Mouse (Mus musculus) CH12.LX (cell line): ENCODE results near the gene Hnrnpa1. TPM values are rescaled to one million over a fixed set of nuclear protein-coding genes. Genes with fewer than 3 reads are reported as not detected.

ENCODE experiments used
- DNase-seq: peaks from one replicate; pipeline ENCODE4 v3.0.0-alpha.2; 2013; ENCODE audit errors: extremely low read depth
- H3K27ac ChIP-seq: 2 replicates; pipeline ENCODE4 v1.5.1; 2012; ENCODE audit warnings: low read depth, mild to moderate bottlenecking, control low read depth, moderate library complexity; ENCODE audit not compliant: insufficient read depth
- H3K27me3 ChIP-seq: replicated peaks from 2 replicates; pipeline ENCODE3; 2012; ENCODE audit warnings: inconsistent platforms
- H3K36me3 ChIP-seq, 2 experiments: replicated peaks in 1 of 2; 2 replicates each; pipeline versions ENCODE3 to v1.6.1; 2012; ENCODE audit warnings: inconsistent platforms in 1 of 2, low read length in 1 of 2, mild to moderate bottlenecking in 1 of 2, mixed read lengths in 1 of 2, moderate library complexity in 1 of 2; ENCODE audit not compliant: control insufficient read depth in 1 of 2, insufficient read depth in 1 of 2
- H3K4me1 ChIP-seq, 2 experiments: 2 replicates each; pipeline ENCODE4 v1.6.1; 2012; ENCODE audit warnings: inconsistent platforms in 1 of 2, moderate library complexity in 1 of 2; ENCODE audit not compliant: insufficient read depth in 2 of 2, control insufficient read depth in 1 of 2
- H3K4me2 ChIP-seq: 2 replicates; pipeline ENCODE4 v1.6.1; 2012; ENCODE audit warnings: low read depth, mild to moderate bottlenecking, control low read depth; ENCODE audit not compliant: poor library complexity, insufficient read depth, severe bottlenecking
- H3K4me3 ChIP-seq, 3 experiments: fragments of 150-350 bp in 1 of 3; sonication (generic) in 1 of 3; replicated peaks in 1 of 3; 2 replicates each; pipeline versions ENCODE3 to v1.5.1; 2011 to 2012; ENCODE audit warnings: low read depth in 2 of 3, low read length in 2 of 3, mild to moderate bottlenecking in 2 of 3, moderate library complexity in 2 of 3, control low read depth in 1 of 3, improper control_type of control experiment in 1 of 3, inconsistent platforms in 1 of 3, mixed read lengths in 1 of 3; ENCODE audit not compliant: poor library complexity in 1 of 3
- H3K79me2 ChIP-seq: replicated peaks from 2 replicates; pipeline ENCODE4 v1.6.1; 2012; ENCODE audit warnings: mild to moderate bottlenecking, moderate library complexity; ENCODE audit not compliant: control insufficient read depth, poor library complexity, insufficient read depth, severe bottlenecking; ENCODE audit errors: extremely low read depth
- H3K9ac ChIP-seq: 2 replicates; pipeline ENCODE4 v1.6.1; 2012; ENCODE audit warnings: low read depth, mild to moderate bottlenecking, control low read depth, moderate library complexity; ENCODE audit not compliant: insufficient read depth
- H3K9me3 ChIP-seq: replicated peaks from 2 replicates; pipeline ENCODE3; 2012; ENCODE audit warnings: low read length, inconsistent platforms, mixed read lengths
- BHLHE40 ChIP-seq: IDR thresholded peaks from 2 replicates; pipeline ENCODE4 v1.6.1; 2011; ENCODE audit warnings: mild to moderate bottlenecking, low read depth, low read length, improper control_type of control experiment
- CHD1 ChIP-seq: IDR thresholded peaks from 2 replicates; pipeline ENCODE4 v1.6.1; 2012; ENCODE audit warnings: low read depth, low read length, improper control_type of control experiment, inconsistent platforms
- CTCF ChIP-seq, 2 experiments: IDR thresholded peaks in 1 of 2; conservative IDR thresholded peaks in 1 of 2; 2 replicates each; pipeline ENCODE4 v1.5.1; 2011 to 2012; ENCODE audit warnings: low read depth in 2 of 2, low read length in 2 of 2, improper control_type of control experiment in 1 of 2, inconsistent platforms in 1 of 2, mild to moderate bottlenecking in 1 of 2, moderate library complexity in 1 of 2
- ELF1 ChIP-seq: IDR thresholded peaks from 2 replicates; pipeline ENCODE4 v1.6.1; 2014; ENCODE audit warnings: low read depth, mild to moderate bottlenecking, inconsistent platforms, low read length, improper control_type of control experiment
- EP300 ChIP-seq: IDR thresholded peaks from 2 replicates; pipeline ENCODE4 v1.6.1; 2011; ENCODE audit warnings: low read length, improper control_type of control experiment
- IRF4 ChIP-seq: IDR thresholded peaks from 2 replicates; pipeline ENCODE4 v1.6.1; 2014; ENCODE audit warnings: low read depth, mild to moderate bottlenecking, inconsistent platforms, low read length, improper control_type of control experiment
- JUND ChIP-seq: conservative IDR thresholded peaks from 2 replicates; pipeline ENCODE4 v1.6.1; 2011; ENCODE audit warnings: low read depth, low read length, improper control_type of control experiment
- MAX ChIP-seq: IDR thresholded peaks from 2 replicates; pipeline ENCODE4 v1.6.1; 2011; ENCODE audit warnings: low read length, improper control_type of control experiment
- MYC ChIP-seq: IDR thresholded peaks from 2 replicates; pipeline ENCODE4 v1.6.1; 2011; ENCODE audit warnings: low read depth, mild to moderate bottlenecking, improper control_type of control experiment, low read length
- NELFE ChIP-seq: IDR thresholded peaks from 2 replicates; pipeline ENCODE4 v1.6.1; 2011; ENCODE audit warnings: low read depth, low read length, improper control_type of control experiment
- POLR2A ChIP-seq: IDR thresholded peaks from 2 replicates; pipeline ENCODE4 v1.6.1; 2011; ENCODE audit warnings: low read depth, mild to moderate bottlenecking, improper control_type of control experiment, low read length
- RAD21 ChIP-seq: IDR thresholded peaks from 2 replicates; pipeline ENCODE4 v1.6.1; 2011; ENCODE audit warnings: low read depth, mild to moderate bottlenecking, low read length, improper control_type of control experiment, moderate library complexity
- TBP ChIP-seq: conservative IDR thresholded peaks from 2 replicates; pipeline ENCODE4 v1.6.1; 2011; ENCODE audit warnings: low read depth, low read length, improper control_type of control experiment
- TCF12 ChIP-seq: IDR thresholded peaks from 2 replicates; pipeline ENCODE4 v1.6.1; 2014; ENCODE audit warnings: low read depth, mild to moderate bottlenecking, inconsistent platforms, low read length, improper control_type of control experiment
- USF1 ChIP-seq: IDR thresholded peaks from 2 replicates; pipeline ENCODE4 v1.6.1; 2014; ENCODE audit warnings: low read depth, mild to moderate bottlenecking, inconsistent platforms, low read length, improper control_type of control experiment
- dilution Hi-C: fragments of 300-500 bp; cut with MboI; formaldehyde crosslinking; loops from 2 replicates; pipeline ENCODE4 v1.14.3; 2020; ENCODE audit warnings: low sequenced_read_pairs; ENCODE audit not compliant: extremely low pct_unique_long_range_greater_than_20kb, extremely low pct_ligation_motif_present
- in situ Hi-C: fragments of 300-500 bp; cut with MboI; formaldehyde crosslinking; loops from 3 replicates; pipeline ENCODE4 v1.14.3; 2019; ENCODE audit warnings: low sequenced_read_pairs, low pct_ligation_motif_present, low pct_unique_long_range_greater_than_20kb, mixed read lengths
- polyA plus RNA-seq: library from polyadenylated mRNA; unstranded; fragments of >175 nt; gene quantifications from 2 replicates; pipeline ENCODE4 v1.2.1, GENCODE M21; 2012; ENCODE audit warnings: low read depth; ENCODE audit not compliant: insufficient read length
- total RNA-seq, 2 experiments: library from RNA; depleted of rRNA; stranded (reverse); fragments of 300-350 nt in 1 of 2; fragments of >200 nt in 1 of 2; gene quantifications; 2 replicates each; pipeline ENCODE4 v1.2.3; 2012 to 2014

Gene Hnrnpa1
- total and polyA plus RNA-seq, 3 experiments = 635 to 1,799 (median 757) TPM

DNA sequence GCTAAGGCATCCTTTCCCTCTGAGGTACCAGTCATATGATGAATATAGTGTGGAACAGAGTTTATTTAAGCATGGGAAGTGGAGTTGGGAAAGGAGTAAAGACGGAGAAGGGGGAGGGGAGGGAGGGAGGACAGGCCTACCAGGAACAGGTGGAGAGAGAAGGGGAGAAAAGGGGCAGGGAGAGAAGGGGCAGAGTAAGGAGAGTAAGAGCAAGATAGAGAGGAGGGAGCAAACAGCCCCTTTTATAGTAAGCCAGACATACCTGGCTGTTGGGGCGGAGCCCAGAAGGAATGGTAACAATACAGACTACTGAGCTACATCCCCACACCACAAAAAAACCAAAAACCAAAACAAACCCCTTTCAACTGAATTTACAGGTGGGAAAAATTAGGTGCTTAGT lies 24.2 kb upstream of the Hnrnpa1 start:
- Histone ChIP-seq H3K4me2 (peak overlapping the region; percentile 98), H3K9ac (no peak overlapping the region; the same call in 1 of the 2 replicates), H3K9me3 (no peaks in the 10 kb centered on the region), H3K27ac (no peak overlapping the region), H3K36me3 (peaks cover 18 to 43% of the 10 kb centered on the region in 2 experiments), H3K4me3 (no peak overlapping the region), H3K79me2 (peaks cover 77% of the 10 kb centered on the region), H3K27me3 (no peaks in the 10 kb centered on the region), H3K4me1 (peaks cover 3 to 67% of the 10 kb centered on the region in 2 experiments)
- in situ Hi-C loops (no loop called here), dilution Hi-C loops (no loop called here)
- TF ChIP-seq CHD1 (0 out of 2 replicates have a peak, but pooled peaks have one; percentile 42), NELFE (no peak), TCF12 (no peak)
- DNase-seq = no peak

DNA sequence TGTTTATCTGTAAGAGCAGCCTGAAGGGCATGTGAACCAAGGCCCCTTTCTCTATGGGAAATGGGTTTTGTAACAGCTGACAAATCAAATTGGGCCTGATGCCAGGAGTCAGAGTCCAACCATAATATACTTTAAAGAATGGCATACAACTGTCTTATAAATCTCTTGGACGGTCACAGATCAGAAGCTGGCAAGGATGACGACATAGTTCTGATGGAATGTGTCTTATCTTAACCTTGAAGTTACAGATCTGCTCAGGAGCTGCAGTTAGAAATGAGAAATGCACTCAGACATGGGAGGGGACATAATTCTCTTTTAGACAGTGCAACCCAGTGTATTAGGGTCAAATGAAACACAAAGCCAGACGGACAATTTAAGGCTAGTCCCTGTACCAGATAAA lies 19.4 kb upstream of the Hnrnpa1 start:
- no peak for DNase-seq
- H3K27ac ChIP-seq = no peak overlapping the region
- no peaks in the 10 kb centered on the region for H3K27me3 ChIP-seq
- no peak overlapping the region for H3K4me2 ChIP-seq
- in situ Hi-C loops = no loop called here
- H3K9me3 ChIP-seq = no peaks in the 10 kb centered on the region
- no peak overlapping the region for H3K4me3 ChIP-seq
- H3K79me2 ChIP-seq = peaks cover 86% of the 10 kb centered on the region
- peaks cover 3 to 37% of the 10 kb centered on the region in 2 experiments for H3K4me1 ChIP-seq
- no peak overlapping the region for H3K9ac ChIP-seq
- H3K36me3 ChIP-seq = peaks cover 4 to 46% of the 10 kb centered on the region in 2 experiments
- TF ChIP-seq CTCF (conservative IDR thresholded peaks at IDR 0.05 in 1 of 2, IDR thresholded peaks at IDR 0.05 in 1 of 2; ENCODE audit: low read depth in 2 of 2, low read length in 2 of 2) (no peak), USF1 (no peak), BHLHE40 (no peak), TBP (no peak), IRF4 (no peak), MYC (no peak), CHD1 (no peak), POLR2A (no peak), EP300 (no peak)
- dilution Hi-C loops = no loop called here

DNA sequence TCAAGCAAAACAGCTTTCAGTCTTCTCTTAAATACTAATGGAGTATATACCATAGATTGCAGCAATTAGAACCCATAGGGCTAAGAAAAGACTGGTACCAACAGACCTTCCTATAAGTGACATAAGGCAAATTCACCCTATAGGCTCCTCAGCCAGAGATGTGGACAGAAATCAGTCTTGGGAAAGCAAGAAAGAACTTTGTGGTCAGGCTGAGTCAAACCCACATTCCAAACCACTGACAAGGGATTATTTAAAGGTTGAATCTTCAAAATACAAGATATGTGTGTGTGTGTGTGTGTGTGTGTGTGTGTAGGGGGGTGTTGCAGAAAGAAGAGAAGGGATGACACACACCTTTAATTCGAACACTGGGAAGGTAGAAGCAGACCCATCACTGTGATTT lies 18.8 kb upstream of the Hnrnpa1 start:
- peaks cover 4 to 46% of the 10 kb centered on the region in 2 experiments for H3K36me3 ChIP-seq
- DNase-seq = no peak
- in situ Hi-C loops (no loop called here), dilution Hi-C loops (no loop called here)
- H3K79me2 ChIP-seq = peaks cover 86% of the 10 kb centered on the region
- no peak overlapping the region for H3K27ac ChIP-seq
- no peaks in the 10 kb centered on the region for H3K9me3 ChIP-seq
- H3K4me3 ChIP-seq = no peak overlapping the region
- H3K4me2 ChIP-seq = no peak overlapping the region
- no peaks in the 10 kb centered on the region for H3K27me3 ChIP-seq
- TF ChIP-seq ELF1 = no peak
- no peak for TF ChIP-seq RAD21
- TF ChIP-seq MAX = no peak
- TF ChIP-seq IRF4 = no peak
- no peak for TF ChIP-seq JUND
- no peak overlapping the region for H3K9ac ChIP-seq
- H3K4me1 ChIP-seq = peaks cover 0 to 31% of the 10 kb centered on the region in 2 experiments; a peak in 2 of 4 replicates
